Mouse (Mus musculus): ENCODE measurements at regions not wholly inside any gene's neighbourhood (a gene's known extent, or its start where the extent isn't known, plus 50 kb on each side); places are given as distances from the start of the nearest gene placed in this dataset.

GRCm38 (mm10) chr8:34451211-34452000, 339.9 kb upstream of the Gm10131 start:
- H3K9ac ChIP-seq = no peak overlapping the region
- H3K36me3 ChIP-seq = no peaks in the 10 kb centered on the region
- H3K4me1 ChIP-seq (replicated peaks) = peaks cover 8% of the 10 kb centered on the region
- no peak for ATAC-seq
- H3K9me3 ChIP-seq = no peaks in the 10 kb centered on the region
- 39% methylated on average over 6 of the region's 6 CpGs for WGBS
- no peak overlapping the region for H3K4me3 ChIP-seq (replicated peaks)
- no peaks in the 10 kb centered on the region for H3K27me3 ChIP-seq (replicated peaks)
- no peak overlapping the region for H3K27ac ChIP-seq
- H3K4me2 ChIP-seq (replicated peaks) = no peak overlapping the region

- H3K27me3 ChIP-seq (replicated peaks) = no peaks in the 10 kb centered on the region
- H3K4me2 ChIP-seq (replicated peaks) = no peak overlapping the region
- 78% methylated on average over 11 of the region's 11 CpGs for WGBS
- no peak overlapping the region for H3K27ac ChIP-seq
- no peaks in the 10 kb centered on the region for H3K9me3 ChIP-seq
- no peaks in the 10 kb centered on the region for H3K36me3 ChIP-seq
- 0 out of 2 replicates have a peak, but pooled peaks cover 3% of the 10 kb centered on the region for H3K4me1 ChIP-seq (replicated peaks)
- no peak for ATAC-seq
- no peak overlapping the region for H3K9ac ChIP-seq
- no peak overlapping the region for H3K4me3 ChIP-seq (replicated peaks)
Measured at GRCm38 (mm10) chr8:34449391-34450044, 338.0 kb upstream of the Gm10131 start.

DNA sequence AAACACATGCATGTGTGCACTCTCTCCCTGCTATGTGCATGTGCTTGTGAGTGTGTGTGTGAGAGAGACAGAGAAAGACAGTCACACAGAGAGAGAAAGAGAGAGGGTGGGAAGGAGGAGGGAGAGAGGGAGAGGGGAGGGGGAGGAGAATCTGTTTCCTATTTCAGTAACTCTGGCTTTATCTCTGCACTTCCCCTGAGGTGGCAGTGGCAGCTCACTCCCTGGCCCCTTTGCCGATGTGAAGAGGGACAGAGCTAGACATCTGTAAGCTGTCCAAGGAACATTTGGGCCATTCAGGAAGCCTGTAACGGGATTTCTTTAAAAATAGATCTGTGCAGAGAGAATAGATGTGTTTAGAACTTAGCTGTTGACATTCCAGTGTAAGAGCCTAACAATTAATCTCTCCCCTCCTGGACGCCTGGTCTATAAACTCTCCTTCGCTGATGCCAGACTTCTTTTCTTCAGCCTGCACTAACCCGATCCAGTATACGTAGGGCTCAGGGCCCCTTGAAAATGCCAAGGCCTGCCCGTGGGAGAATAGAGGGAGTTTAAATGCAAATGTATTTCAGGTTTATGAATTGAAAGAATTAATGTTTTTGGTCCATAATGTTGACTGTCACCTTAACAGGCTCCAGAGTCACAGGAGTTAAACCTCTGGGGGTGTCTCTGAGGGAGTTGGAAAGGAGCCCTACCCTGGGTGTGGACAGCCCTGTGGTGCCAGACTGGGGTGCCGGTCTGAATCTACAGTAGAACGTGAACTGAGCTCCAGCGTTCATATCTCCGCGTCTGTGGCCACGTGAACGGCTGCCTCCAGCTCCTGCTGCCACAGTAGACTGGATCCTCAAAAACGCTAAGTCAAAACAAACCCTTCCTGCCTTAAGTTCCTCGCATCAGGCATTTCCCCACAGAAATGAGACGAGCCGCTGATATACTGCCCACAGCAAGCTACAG, 336.6 kb upstream of the Gm10131 start:
- no peak overlapping the region for H3K9ac ChIP-seq
- 29% methylated on average over 18 of the region's 18 CpGs for WGBS
- H3K9me3 ChIP-seq = no peaks in the 10 kb centered on the region
- H3K4me3 ChIP-seq (replicated peaks) = no peak overlapping the region
- H3K4me2 ChIP-seq (replicated peaks) = peak overlapping the region; percentile 41
- H3K27me3 ChIP-seq (replicated peaks) = no peaks in the 10 kb centered on the region
- H3K4me1 ChIP-seq (replicated peaks) = 0 out of 2 replicates have a peak, but pooled peaks cover 3% of the 10 kb centered on the region
- peak overlapping the region; percentile 65 for H3K27ac ChIP-seq
- H3K36me3 ChIP-seq = no peaks in the 10 kb centered on the region
- peak; percentile 80 for ATAC-seq

GRCm38 (mm10) chr8:34442688-34443087, 331.2 kb upstream of the Gm10131 start:
- 87% methylated on average over 3 of the region's 3 CpGs for WGBS
- Histone ChIP-seq H3K27ac (no peak overlapping the region), H3K9me3 (no peaks in the 10 kb centered on the region), H3K27me3 (replicated peaks) (no peaks in the 10 kb centered on the region), H3K9ac (no peak overlapping the region), H3K4me3 (replicated peaks) (no peak overlapping the region), H3K4me2 (replicated peaks) (no peak overlapping the region), H3K4me1 (replicated peaks) (no peaks in the 10 kb centered on the region), H3K36me3 (no peaks in the 10 kb centered on the region)
- ATAC-seq = no peak

- Histone ChIP-seq H3K9ac (no peak overlapping the region), H3K4me1 (replicated peaks) (no peaks in the 10 kb centered on the region), H3K4me3 (replicated peaks) (no peak overlapping the region), H3K9me3 (no peaks in the 10 kb centered on the region), H3K27me3 (replicated peaks) (no peaks in the 10 kb centered on the region), H3K4me2 (replicated peaks) (no peak overlapping the region), H3K27ac (no peak overlapping the region), H3K36me3 (no peaks in the 10 kb centered on the region)
- ATAC-seq = no peak
- 79% methylated on average over 3 of the region's 3 CpGs for WGBS
Measured at GRCm38 (mm10) chr8:34441756-34442155, 330.2 kb upstream of the Gm10131 start.

DNA sequence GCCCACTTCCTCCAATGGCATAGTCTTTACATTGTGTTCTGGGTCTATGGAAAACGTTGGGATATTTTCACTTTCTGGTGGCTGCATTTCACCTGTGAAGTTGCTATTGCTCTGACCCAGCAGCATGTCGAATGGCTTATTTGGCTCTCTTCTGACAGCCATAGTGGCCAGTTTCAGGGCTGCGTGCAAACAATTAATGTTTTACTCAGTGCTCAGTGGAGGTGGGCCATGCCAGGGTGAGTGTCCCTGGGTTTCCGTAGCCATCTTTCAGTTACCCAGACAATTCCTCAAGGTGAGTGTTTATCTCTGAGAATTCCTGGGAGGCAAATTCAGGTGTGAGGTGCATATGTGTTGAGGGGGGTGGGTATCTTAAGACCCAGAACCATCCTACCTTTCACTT, 329.2 kb upstream of the Gm10131 start:
- Histone ChIP-seq H3K27ac (no peak overlapping the region), H3K27me3 (replicated peaks) (no peaks in the 10 kb centered on the region), H3K36me3 (no peaks in the 10 kb centered on the region), H3K4me1 (replicated peaks) (no peaks in the 10 kb centered on the region), H3K9me3 (no peaks in the 10 kb centered on the region), H3K9ac (no peak overlapping the region), H3K4me3 (replicated peaks) (no peak overlapping the region), H3K4me2 (replicated peaks) (no peak overlapping the region)
- 74% methylated on average over 4 of the region's 4 CpGs for WGBS
- ATAC-seq = no peak

- Histone ChIP-seq H3K4me2 (replicated peaks) (no peak overlapping the region), H3K9ac (no peak overlapping the region), H3K27ac (no peak overlapping the region), H3K27me3 (replicated peaks) (no peaks in the 10 kb centered on the region), H3K4me1 (replicated peaks) (no peaks in the 10 kb centered on the region), H3K36me3 (no peaks in the 10 kb centered on the region), H3K9me3 (no peaks in the 10 kb centered on the region), H3K4me3 (replicated peaks) (no peak overlapping the region)
- no peak for ATAC-seq
- 72% methylated on average over 2 of the region's 2 CpGs for WGBS
Measured at GRCm38 (mm10) chr8:34438771-34439170, 327.2 kb upstream of the Gm10131 start.

GRCm38 (mm10) chr8:34431985-34432384, 320.4 kb upstream of the Gm10131 start:
- Histone ChIP-seq H3K9me3 (no peaks in the 10 kb centered on the region), H3K4me2 (replicated peaks) (no peak overlapping the region), H3K4me3 (replicated peaks) (no peak overlapping the region), H3K4me1 (replicated peaks) (no peaks in the 10 kb centered on the region), H3K36me3 (no peaks in the 10 kb centered on the region), H3K27me3 (replicated peaks) (no peaks in the 10 kb centered on the region), H3K9ac (no peak overlapping the region), H3K27ac (no peak overlapping the region)
- no peak for ATAC-seq
- 92% methylated on average over 7 of the region's 7 CpGs for WGBS

DNA sequence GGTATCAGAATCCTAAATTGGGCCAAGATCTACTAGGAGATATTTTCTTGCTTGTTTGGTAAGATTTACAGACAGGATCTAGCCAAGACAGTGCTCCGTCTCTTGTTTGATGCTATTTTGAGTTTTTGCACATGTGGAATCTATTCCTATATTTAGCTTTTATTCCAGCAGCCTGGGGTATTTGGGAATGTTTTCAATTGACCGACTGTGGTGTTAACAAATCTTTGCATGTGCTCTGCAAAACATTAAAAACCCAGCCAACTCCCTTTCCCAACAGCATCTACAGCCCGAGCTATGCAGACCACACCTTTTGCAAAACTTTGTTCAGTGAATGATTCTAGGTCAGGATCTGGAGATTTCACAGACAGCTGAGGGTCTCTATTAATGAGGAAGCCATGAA, 317.7 kb upstream of the Gm10131 start:
- WGBS = 56% methylated on average over 3 of the region's 3 CpGs
- Histone ChIP-seq H3K4me2 (replicated peaks) (no peak overlapping the region), H3K36me3 (no peaks in the 10 kb centered on the region), H3K4me1 (replicated peaks) (no peaks in the 10 kb centered on the region), H3K4me3 (replicated peaks) (no peak overlapping the region), H3K9ac (no peak overlapping the region), H3K27ac (no peak overlapping the region), H3K9me3 (no peaks in the 10 kb centered on the region), H3K27me3 (replicated peaks) (no peaks in the 10 kb centered on the region)
- no peak for ATAC-seq

- Histone ChIP-seq H3K27me3 (replicated peaks) (no peaks in the 10 kb centered on the region), H3K9me3 (no peaks in the 10 kb centered on the region), H3K4me1 (replicated peaks) (0 out of 2 replicates have a peak, but pooled peaks cover 3% of the 10 kb centered on the region), H3K36me3 (no peaks in the 10 kb centered on the region), H3K4me3 (replicated peaks) (no peak overlapping the region), H3K9ac (no peak overlapping the region), H3K27ac (no peak overlapping the region), H3K4me2 (replicated peaks) (no peak overlapping the region)
- no peak for ATAC-seq
- WGBS = 79% methylated on average over 3 of the region's 3 CpGs
Measured at GRCm38 (mm10) chr8:34401571-34401970, 290.0 kb upstream of the Gm10131 start.

- Histone ChIP-seq H3K4me2 (replicated peaks) (no peak overlapping the region), H3K4me3 (replicated peaks) (no peak overlapping the region), H3K9ac (no peak overlapping the region), H3K36me3 (no peaks in the 10 kb centered on the region), H3K27ac (no peak overlapping the region), H3K27me3 (replicated peaks) (no peaks in the 10 kb centered on the region), H3K9me3 (no peaks in the 10 kb centered on the region), H3K4me1 (replicated peaks) (0 out of 2 replicates have a peak, but pooled peaks cover 3% of the 10 kb centered on the region)
- 73% methylated on average over 14 of the region's 14 CpGs for WGBS
- ATAC-seq = no peak
Measured at GRCm38 (mm10) chr8:34398914-34399813, 287.6 kb upstream of the Gm10131 start.

Data from intestine, embryonic 15.5 days (tissue).